Mouse (Mus musculus): ENCODE measurements around the gene Fis1. TPM values are rescaled to one million over a fixed set of nuclear protein-coding genes. Genes with fewer than 3 reads are reported as not detected.

Fis1 gene
- total and polyA plus RNA-seq, 3 experiments, result 150 to 197 (median 176) TPM

DNA sequence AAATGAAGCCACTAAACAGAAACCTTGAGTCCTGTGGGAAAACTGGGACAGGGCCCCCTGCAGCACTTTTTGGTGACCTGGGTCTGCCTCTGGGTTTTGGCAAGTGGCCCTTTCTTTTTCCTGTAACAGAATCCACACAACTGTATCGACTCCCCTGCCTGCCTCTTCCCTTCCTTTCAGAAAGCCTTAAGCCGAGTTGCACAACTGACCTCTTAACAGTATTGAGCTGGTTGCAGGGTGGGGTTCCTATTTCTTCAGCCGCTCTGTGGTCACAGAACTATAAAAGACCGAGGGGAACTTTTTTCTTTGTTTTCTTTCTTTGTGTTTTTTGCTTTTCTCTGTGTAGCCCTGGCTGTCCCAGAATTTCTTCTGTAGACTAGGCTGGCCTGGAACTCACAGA lies 24.7 kb downstream of the Fis1 start:
- TF ChIP-seq POLR2A (IDR thresholded peaks at IDR 0.05; ENCODE audit: insufficient read depth, low read depth, low read length) (no peak), EP300 (IDR thresholded peaks at IDR 0.05; ENCODE audit: insufficient read depth, low read depth, low read length) (no peak), CTCF (IDR thresholded peaks at IDR 0.05) (no peak)
- 44% methylated on average over 4 of the region's 4 CpGs for WGBS

DNA sequence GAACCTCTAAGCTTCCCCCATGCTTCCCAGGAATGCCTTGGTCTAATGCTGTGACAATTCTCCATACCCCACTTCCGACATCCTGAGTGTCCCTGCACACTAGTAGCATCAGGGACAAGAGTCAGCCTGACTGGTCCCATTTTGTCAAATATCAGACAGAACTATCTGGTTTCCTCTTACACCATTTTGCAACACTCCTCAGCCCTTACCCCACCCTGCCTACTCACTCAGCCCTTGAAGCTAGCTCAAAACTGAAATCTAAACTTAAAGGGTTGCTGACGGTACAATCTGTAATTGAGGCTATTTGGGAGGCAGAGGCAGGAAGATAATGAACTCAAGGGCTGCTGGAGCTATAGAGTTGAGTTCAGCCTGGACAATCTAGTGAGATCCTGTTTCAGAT lies 26.7 kb downstream of the Fis1 start:
- Histone ChIP-seq H3K36me3 (ENCODE audit: control insufficient read depth, insufficient read depth, low read length) (no peaks in the 10 kb centered on the region), H3K27me3 (ENCODE audit: control insufficient read depth, insufficient read depth, low read length) (no peaks in the 10 kb centered on the region), H3K27ac (no peak overlapping the region), H3K9ac (ENCODE audit: low read depth, low read length) (no peak overlapping the region), H3K4me3 (no peak overlapping the region), H3K4me1 (ENCODE audit: control insufficient read depth, insufficient read depth, low read length) (no peaks in the 10 kb centered on the region), H3K79me2 (replicated peaks; ENCODE audit: control insufficient read depth, insufficient read depth, low read length) (no peaks in the 10 kb centered on the region)
- intact Hi-C loops (cut with DNase I), result loop anchor here (10.0 kb wide), 1 partner anchor 805 kb away; the partner anchor contains the start of genes Mepce and Zcwpw1
- no peak for DNase-seq
- no peak for TF ChIP-seq EP300 (IDR thresholded peaks at IDR 0.05; ENCODE audit: insufficient read depth, low read depth, low read length)
- no peak for TF ChIP-seq CTCF (IDR thresholded peaks at IDR 0.05)
- TF ChIP-seq POLR2A (IDR thresholded peaks at IDR 0.05; ENCODE audit: insufficient read depth, low read depth, low read length), result no peak
- WGBS, result 84% methylated on average over 2 of the region's 2 CpGs

More for the DNA sequence above, 24.7 kb downstream of the Fis1 start:
- Histone ChIP-seq H3K79me2 (replicated peaks; ENCODE audit: control insufficient read depth, insufficient read depth, low read length) (no peaks in the 10 kb centered on the region), H3K27ac (no peak overlapping the region), H3K4me1 (ENCODE audit: control insufficient read depth, insufficient read depth, low read length) (no peaks in the 10 kb centered on the region), H3K36me3 (ENCODE audit: control insufficient read depth, insufficient read depth, low read length) (no peaks in the 10 kb centered on the region), H3K9ac (ENCODE audit: low read depth, low read length) (no peak overlapping the region), H3K4me3 (no peak overlapping the region), H3K27me3 (ENCODE audit: control insufficient read depth, insufficient read depth, low read length) (no peaks in the 10 kb centered on the region)
- DNase-seq, result no peak
- intact Hi-C loops (cut with DNase I), result no loop called here

DNA sequence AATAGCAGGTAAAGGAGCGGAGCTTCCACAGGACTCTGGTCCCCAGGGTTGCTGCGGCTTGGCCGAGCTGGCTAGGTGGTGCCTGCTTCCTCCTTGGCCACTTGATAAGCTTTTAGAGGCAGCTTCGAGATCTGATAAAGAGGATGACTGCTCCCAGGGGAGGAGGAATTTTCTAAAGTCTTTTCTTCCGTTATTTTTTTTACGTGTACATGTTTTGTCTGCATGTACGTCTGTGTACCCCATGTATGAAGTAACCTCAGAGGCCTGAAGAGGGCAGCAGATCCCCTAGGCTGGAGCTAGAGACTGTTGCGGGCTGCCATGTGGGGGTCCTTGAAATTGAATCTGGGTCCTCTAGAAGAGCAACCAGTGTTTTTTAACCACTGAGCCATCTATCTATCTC lies 27.9 kb downstream of the Fis1 start:
- Histone ChIP-seq H3K36me3 (ENCODE audit: control insufficient read depth, insufficient read depth, low read length) (no peaks in the 10 kb centered on the region), H3K9ac (ENCODE audit: low read depth, low read length) (no peak overlapping the region), H3K4me3 (no peak overlapping the region), H3K27ac (no peak overlapping the region), H3K4me1 (ENCODE audit: control insufficient read depth, insufficient read depth, low read length) (no peaks in the 10 kb centered on the region), H3K27me3 (ENCODE audit: control insufficient read depth, insufficient read depth, low read length) (no peaks in the 10 kb centered on the region), H3K79me2 (replicated peaks; ENCODE audit: control insufficient read depth, insufficient read depth, low read length) (no peaks in the 10 kb centered on the region)
- TF ChIP-seq CTCF (IDR thresholded peaks at IDR 0.05), result peak; percentile 45
- TF ChIP-seq EP300 (IDR thresholded peaks at IDR 0.05; ENCODE audit: insufficient read depth, low read depth, low read length), result no peak
- 86% methylated on average over 8 of the region's 8 CpGs for WGBS
- intact Hi-C loops (cut with DNase I), result loop anchor here (10.0 kb wide), 1 partner anchor 804 kb away; the partner anchor contains the start of genes Mepce and Zcwpw1
- no peak for DNase-seq

DNA sequence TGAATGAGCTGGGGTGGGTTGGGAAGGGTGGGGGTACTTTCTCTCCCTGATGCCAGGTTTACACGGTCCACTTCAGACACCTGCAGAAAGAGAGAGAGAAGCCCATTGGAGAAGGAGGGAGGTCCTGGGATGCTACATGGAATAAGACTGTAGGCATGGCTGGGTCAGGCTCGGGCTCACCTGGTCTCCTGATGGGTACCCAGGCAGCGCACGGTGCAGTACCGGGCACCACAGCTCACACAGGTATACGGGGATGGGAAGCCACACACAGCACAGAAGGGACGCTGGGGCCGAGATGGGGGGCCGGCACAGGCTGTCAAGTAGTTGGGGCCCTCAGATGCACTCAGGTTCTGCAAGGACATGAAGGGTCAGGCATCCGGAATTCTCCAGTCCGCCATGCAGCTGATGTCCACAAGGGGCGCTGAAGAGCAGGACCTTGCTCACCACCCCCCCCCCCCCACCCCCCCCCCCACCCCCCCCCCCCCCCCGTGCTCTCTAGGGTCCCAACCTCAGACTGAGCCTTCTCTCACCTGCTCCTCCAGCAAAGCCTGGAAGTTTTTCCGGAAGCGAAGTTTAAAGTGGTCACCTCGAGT lies 29.4 kb downstream of the Fis1 start:
- no peaks in the 10 kb centered on the region for H3K79me2 ChIP-seq (replicated peaks; ENCODE audit: control insufficient read depth, insufficient read depth, low read length)
- no peaks in the 10 kb centered on the region for H3K27me3 ChIP-seq (ENCODE audit: control insufficient read depth, insufficient read depth, low read length)
- peak; percentile 68 for TF ChIP-seq CTCF (IDR thresholded peaks at IDR 0.05)
- TF ChIP-seq EP300 (IDR thresholded peaks at IDR 0.05; ENCODE audit: insufficient read depth, low read depth, low read length), result no peak
- TF ChIP-seq POLR2A (IDR thresholded peaks at IDR 0.05; ENCODE audit: insufficient read depth, low read depth, low read length), result no peak
- H3K27ac ChIP-seq, result no peak overlapping the region
- no peaks in the 10 kb centered on the region for H3K4me1 ChIP-seq (ENCODE audit: control insufficient read depth, insufficient read depth, low read length)
- WGBS, result 48% methylated on average over 13 of the region's 16 CpGs
- DNase-seq, result peak; percentile 37 to 68
- intact Hi-C loops (cut with DNase I), result loop anchor here (10.0 kb wide), 1 partner anchor 802 kb away; the partner anchor contains the start of genes Mepce and Zcwpw1
- H3K36me3 ChIP-seq (ENCODE audit: control insufficient read depth, insufficient read depth, low read length), result no peaks in the 10 kb centered on the region
- H3K9ac ChIP-seq (ENCODE audit: low read depth, low read length), result no peak overlapping the region
- H3K4me3 ChIP-seq, result no peak overlapping the region

DNA sequence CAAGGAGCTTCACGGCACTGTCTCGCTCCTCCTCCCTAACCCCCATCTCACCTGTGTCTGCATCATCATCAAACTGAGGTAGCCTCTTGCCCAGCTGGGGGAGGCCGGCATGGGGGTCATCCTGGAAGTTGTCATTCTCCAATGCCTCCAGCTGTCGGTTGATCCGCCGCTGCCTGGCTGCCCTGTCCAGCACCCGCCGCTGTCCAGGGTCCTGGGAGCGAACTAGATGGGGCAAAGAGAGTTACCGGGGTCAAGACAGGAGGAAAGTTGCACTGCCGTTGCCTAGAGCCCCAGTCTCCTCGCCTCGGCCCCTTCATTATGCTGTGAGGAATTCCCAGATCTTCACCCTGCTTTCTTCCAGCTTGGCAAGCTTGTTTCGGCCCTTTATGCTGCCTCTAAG lies 31.8 kb downstream of the Fis1 start:
- H3K27me3 ChIP-seq (ENCODE audit: control insufficient read depth, insufficient read depth, low read length), result no peaks in the 10 kb centered on the region
- 51% methylated on average over 14 of the region's 14 CpGs for WGBS
- no peaks in the 10 kb centered on the region for H3K36me3 ChIP-seq (ENCODE audit: control insufficient read depth, insufficient read depth, low read length)
- no peaks in the 10 kb centered on the region; the same call in 1 of the 2 replicates for H3K79me2 ChIP-seq (replicated peaks; ENCODE audit: control insufficient read depth, insufficient read depth, low read length)
- TF ChIP-seq CTCF (IDR thresholded peaks at IDR 0.05), result no peak
- no peak for TF ChIP-seq POLR2A (IDR thresholded peaks at IDR 0.05; ENCODE audit: insufficient read depth, low read depth, low read length)
- no peak for TF ChIP-seq EP300 (IDR thresholded peaks at IDR 0.05; ENCODE audit: insufficient read depth, low read depth, low read length)
- intact Hi-C loops (cut with DNase I), result loop anchor here (5.0 to 10.0 kb wide), 2 partner anchors 352 to 800 kb away; partner anchors contain the start of genes Mepce and Zcwpw1
- no peak overlapping the region for H3K4me3 ChIP-seq
- DNase-seq, result no peak
- no peaks in the 10 kb centered on the region for H3K4me1 ChIP-seq (ENCODE audit: control insufficient read depth, insufficient read depth, low read length)
- H3K9ac ChIP-seq (ENCODE audit: low read depth, low read length), result no peak overlapping the region
- no peak overlapping the region for H3K27ac ChIP-seq

DNA sequence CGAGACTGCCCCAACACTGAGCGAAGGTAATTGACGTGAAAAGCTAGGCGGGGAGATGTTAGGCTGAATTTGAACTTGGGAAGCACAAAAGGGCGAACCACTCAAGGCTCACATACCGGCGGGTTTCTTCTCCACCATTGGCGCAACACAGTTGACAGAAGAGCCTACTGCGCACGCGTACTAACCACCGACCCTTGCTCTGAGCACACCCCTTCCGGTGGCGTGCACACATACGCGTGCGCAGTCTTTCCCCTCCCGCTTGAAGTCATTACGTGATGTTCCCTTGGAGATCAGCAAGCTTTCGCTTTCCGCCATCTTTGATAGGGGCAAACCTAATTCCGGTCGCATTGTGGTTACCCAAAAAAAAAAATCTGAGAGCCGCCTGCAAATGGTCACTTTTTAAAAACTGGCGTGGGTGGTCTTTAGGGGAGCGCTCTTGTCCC lies 33.6 kb downstream of the Fis1 start, which contains the start of gene Plod3:
Gene Plod3 (plus strand): TSS at position 325 of the 443 bp plus-strand sequence.
- Histone ChIP-seq H3K36me3 (ENCODE audit: control insufficient read depth, insufficient read depth, low read length) (no peaks in the 10 kb centered on the region), H3K4me3 (peak within 1 kb of the TSS; percentile 69)
- intact Hi-C loops (cut with DNase I), result loop anchor here (1.0 to 10.0 kb wide), 3 partner anchors 24 to 798 kb away; partner anchors contain the start of genes Mepce and Zcwpw1

More for the DNA sequence above, 33.6 kb downstream of the Fis1 start, which contains the start of gene Plod3:
- peak; percentile 77 for TF ChIP-seq EP300 (IDR thresholded peaks at IDR 0.05; ENCODE audit: insufficient read depth, low read depth, low read length)
- TF ChIP-seq POLR2A (IDR thresholded peaks at IDR 0.05; ENCODE audit: insufficient read depth, low read depth, low read length), result peak; percentile 93
- TF ChIP-seq CTCF (IDR thresholded peaks at IDR 0.05), result no peak
- H3K27me3 ChIP-seq (ENCODE audit: control insufficient read depth, insufficient read depth, low read length), result no peaks in the 10 kb centered on the region
- no peaks in the 10 kb centered on the region; the same call in 1 of the 2 replicates for H3K79me2 ChIP-seq (replicated peaks; ENCODE audit: control insufficient read depth, insufficient read depth, low read length)
- under 1% methylated on average over 26 of the region's 26 CpGs for WGBS
- H3K4me1 ChIP-seq (ENCODE audit: control insufficient read depth, insufficient read depth, low read length), result no peaks in the 10 kb centered on the region
- peak within 1 kb of the TSS; percentile 71 for H3K9ac ChIP-seq (ENCODE audit: low read depth, low read length)
- DNase-seq, result peak in 1 of 2 experiments; percentile 97
- H3K27ac ChIP-seq, result peak within 1 kb of the TSS; percentile 97
